Mouse (Mus musculus) E14TG2a.4 (cell line): Measurements from ENCODE around the gene Zmym2.
"Not testable (repeated sequence)": the region's sequence is repeated elsewhere in the genome, so short reads cannot be mapped to it uniquely, and the experiment has no call there.

Experiments used
- H3K27me3 ChIP-seq: 2 replicates; pipeline ENCODE4 v1.6.1; 2014; ENCODE audit warnings: low read length, control low read depth; ENCODE audit not compliant: insufficient read depth
- H3K36me3 ChIP-seq: 2 replicates; pipeline ENCODE4 v1.6.1; 2014; ENCODE audit warnings: low read length, control low read depth; ENCODE audit not compliant: insufficient read depth
- H3K4me1 ChIP-seq: replicated peaks from 2 replicates; pipeline ENCODE4 v1.6.1; 2014; ENCODE audit warnings: low read depth, low read length, control low read depth
- H3K4me3 ChIP-seq: replicated peaks from 2 replicates; pipeline ENCODE4 v1.5.1; 2014; ENCODE audit warnings: mild to moderate bottlenecking, low read length
- H3K9me3 ChIP-seq: 2 replicates; pipeline ENCODE4 v1.6.1; 2014; ENCODE audit warnings: low read length, control low read depth
- CTCF ChIP-seq: conservative IDR thresholded peaks from 2 replicates; pipeline ENCODE4 v1.5.1; 2014; ENCODE audit warnings: low read length
- NANOG ChIP-seq: IDR thresholded peaks from 2 replicates; pipeline ENCODE4 v1.6.1; 2014; ENCODE audit warnings: borderline replicate concordance, low read length, mixed read lengths
- POU5F1 ChIP-seq: IDR thresholded peaks from 2 replicates; pipeline ENCODE4 v1.6.1; 2014; ENCODE audit warnings: low read length, borderline replicate concordance

The Zmym2 gene

DNA sequence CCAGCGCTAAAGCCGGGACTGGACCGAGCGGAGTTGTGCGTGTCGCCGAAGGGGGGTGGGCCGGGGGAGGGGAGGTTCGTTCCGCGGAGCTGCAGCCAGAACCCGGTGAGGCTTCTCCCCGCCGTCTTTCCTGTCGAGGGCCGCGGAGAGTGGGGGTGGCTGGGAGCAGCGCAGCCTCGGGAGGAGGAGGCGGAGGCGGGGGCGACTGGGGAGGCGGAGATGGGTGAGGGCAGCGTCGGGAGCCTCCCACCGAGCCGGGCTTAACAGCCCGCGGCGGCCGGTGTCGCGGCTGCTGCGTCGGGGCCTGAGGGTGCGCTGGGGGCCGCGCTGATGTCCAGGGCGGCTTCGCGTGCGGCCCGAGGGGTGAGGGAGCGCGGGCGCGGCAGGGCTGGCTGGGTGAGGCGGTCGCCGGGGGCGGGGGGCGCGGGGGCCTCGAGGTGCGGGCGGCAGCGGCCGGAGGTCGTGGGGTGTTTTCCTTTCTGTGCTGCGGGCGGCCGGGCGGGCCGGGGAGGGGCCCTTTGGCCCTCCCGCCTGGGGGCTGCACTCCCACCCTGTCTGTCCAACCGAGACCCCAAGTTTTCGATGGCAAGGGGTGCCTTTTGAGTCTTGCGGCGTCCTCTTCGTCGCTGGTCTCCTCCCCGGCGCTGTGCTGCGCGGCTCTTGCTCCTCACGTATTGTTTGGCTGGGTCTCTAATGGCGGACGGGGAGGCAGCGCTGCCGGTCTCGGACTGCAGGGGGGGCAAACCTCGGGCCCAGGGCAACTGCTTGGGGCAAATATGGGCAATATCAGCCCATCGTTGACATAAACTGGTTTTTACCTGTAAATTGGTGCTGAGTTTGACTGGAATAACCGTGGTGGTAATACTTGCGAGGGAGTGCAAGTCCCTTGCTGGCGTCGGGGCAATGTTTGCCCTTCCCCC lies at the start of gene Zmym2:
Gene Zmym2, plus strand, starts transcription at position 60 of the 920 bp plus-strand sequence.
- TF ChIP-seq CTCF, result peak; percentile 49
- H3K4me1 ChIP-seq, result peaks cover 29% of the 10 kb centered on the region
- not testable (repeated sequence) for H3K9me3 ChIP-seq, H3K27me3 ChIP-seq
- peaks cover 31% of the 10 kb centered on the region for H3K36me3 ChIP-seq
- H3K4me3 ChIP-seq, result peak within 1 kb of the TSS; percentile 91

DNA sequence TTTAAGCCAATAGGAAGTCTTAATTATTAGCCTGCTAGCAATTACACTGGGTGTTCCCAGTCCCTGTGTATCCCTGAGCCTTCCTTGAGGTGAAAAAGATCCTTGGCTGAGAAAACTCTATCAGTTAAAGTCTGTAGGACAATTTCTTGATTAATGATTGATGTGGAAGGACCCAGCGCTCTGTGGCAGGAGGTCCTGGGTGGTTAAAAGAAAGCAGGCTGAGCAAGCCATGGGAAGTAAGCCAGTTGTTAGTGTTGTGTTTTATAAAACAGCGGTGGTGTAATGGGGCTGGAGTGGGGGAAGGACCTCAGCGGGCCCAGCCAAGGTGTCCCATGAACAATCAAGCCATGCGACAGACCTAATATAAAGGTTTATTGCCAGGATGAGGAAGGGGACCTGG lies 42.4 kb upstream of the Zmym2 start:
- Histone ChIP-seq H3K27me3 (no peaks in the 10 kb centered on the region), H3K36me3 (no peaks in the 10 kb centered on the region), H3K4me1 (peaks cover 15% of the 10 kb centered on the region), H3K4me3 (no peak overlapping the region), H3K9me3 (no peaks in the 10 kb centered on the region)
- TF ChIP-seq POU5F1 (no peak), NANOG (no peak), CTCF (no peak)

DNA sequence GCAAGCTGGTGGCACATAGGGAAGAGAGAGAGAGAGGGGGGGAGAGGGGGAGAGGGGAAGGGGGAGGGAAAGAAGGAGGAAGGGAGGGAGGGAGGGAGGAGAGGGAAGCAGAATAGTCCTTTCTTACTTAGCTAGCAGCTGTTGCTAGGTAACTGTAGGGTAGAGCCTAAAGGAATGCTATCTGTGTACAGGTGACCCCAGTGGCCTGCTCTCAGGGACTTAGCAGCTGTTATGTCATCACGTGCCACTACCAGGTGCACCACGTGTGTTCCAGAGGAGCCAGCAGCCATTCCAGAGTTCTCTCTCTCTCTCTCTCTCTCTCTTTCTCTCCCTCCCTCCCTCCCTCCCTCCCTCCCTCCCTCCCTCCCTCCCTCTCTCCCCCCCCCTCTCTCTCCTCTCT lies 41.9 kb upstream of the Zmym2 start:
- Histone ChIP-seq H3K27me3 (no peaks in the 10 kb centered on the region), H3K4me3 (no peak overlapping the region), H3K4me1 (peaks cover 15% of the 10 kb centered on the region), H3K9me3 (no peaks in the 10 kb centered on the region), H3K36me3 (no peaks in the 10 kb centered on the region)
- no peak for TF ChIP-seq NANOG
- no peak for TF ChIP-seq POU5F1
- TF ChIP-seq CTCF, result no peak

DNA sequence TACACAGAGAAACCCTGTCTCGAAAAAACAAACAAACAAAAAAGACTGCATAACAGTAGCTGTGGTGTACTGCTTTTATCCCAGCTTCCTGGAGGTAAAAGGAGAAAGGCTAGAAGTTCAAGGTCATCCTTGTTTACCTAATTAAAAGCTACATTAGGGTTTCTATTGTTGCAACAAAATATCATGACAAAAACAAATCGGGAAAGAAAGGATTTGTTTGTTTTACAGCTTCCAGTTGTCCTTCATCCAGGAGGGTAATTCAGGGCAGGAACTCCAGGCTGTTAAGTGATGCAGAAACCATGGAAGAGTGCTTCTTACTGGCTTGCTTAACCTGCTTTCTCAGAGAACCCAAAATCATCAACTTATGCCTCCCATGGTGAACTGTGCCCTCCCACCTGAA lies 38.1 kb upstream of the Zmym2 start:
- Histone ChIP-seq H3K9me3 (peaks cover 8% of the 10 kb centered on the region), H3K4me1 (peaks cover 15% of the 10 kb centered on the region), H3K4me3 (no peak overlapping the region), H3K27me3 (no peaks in the 10 kb centered on the region), H3K36me3 (no peaks in the 10 kb centered on the region)
- TF ChIP-seq NANOG (peak; percentile 76; the same call in 1 of the 2 replicates), CTCF (no peak), POU5F1 (no peak)

DNA sequence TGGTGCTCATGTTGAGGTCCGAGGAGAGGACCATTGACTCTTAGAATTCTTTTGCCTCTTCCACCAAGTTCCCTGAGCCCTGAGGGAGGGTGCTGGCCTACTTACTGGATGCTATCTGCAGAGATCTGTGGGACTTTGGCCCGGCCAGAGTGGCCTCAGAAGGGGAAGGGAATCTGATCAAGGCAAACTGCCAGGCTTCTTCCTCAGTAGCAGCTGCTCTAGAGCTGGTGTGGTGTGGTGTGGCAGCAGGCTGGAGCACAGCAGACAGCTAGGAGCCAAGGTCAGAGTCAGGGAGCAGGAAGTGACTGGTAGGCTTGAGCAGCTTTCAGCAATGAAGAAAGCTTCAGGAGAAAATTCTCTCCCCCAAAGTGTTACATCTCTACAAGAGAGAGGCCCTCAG lies 36.8 kb upstream of the Zmym2 start:
- Histone ChIP-seq H3K4me3 (no peak overlapping the region), H3K9me3 (peaks cover 21% of the 10 kb centered on the region), H3K36me3 (no peaks in the 10 kb centered on the region), H3K4me1 (peaks cover 15% of the 10 kb centered on the region), H3K27me3 (no peaks in the 10 kb centered on the region)
- TF ChIP-seq POU5F1, result no peak
- no peak for TF ChIP-seq NANOG
- TF ChIP-seq CTCF, result no peak

DNA sequence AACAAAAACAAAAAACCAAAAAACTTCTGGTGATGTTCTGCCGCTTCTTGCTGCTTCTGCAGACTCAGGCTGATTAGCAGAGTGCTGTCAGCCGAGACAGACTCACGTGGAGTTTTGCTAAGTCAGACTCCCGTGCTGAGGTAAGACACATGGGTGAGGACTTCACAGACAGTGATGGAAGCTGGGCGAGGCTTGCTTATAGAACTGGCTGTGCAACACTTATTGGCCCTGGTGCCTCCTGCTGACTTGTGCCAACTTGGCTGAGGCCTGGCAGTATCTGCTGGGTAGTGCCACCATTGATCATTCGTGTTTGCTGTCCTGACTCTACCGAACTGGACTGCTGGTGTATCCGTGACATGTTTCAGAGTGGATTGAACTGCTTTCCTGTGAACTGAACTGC lies 22.4 kb upstream of the Zmym2 start:
- no peak for TF ChIP-seq NANOG
- TF ChIP-seq POU5F1, result no peak
- TF ChIP-seq CTCF, result no peak
- Histone ChIP-seq H3K9me3 (no peaks in the 10 kb centered on the region), H3K27me3 (peaks cover 29% of the 10 kb centered on the region), H3K4me1 (peaks cover 14% of the 10 kb centered on the region), H3K4me3 (no peak overlapping the region), H3K36me3 (no peaks in the 10 kb centered on the region)

DNA sequence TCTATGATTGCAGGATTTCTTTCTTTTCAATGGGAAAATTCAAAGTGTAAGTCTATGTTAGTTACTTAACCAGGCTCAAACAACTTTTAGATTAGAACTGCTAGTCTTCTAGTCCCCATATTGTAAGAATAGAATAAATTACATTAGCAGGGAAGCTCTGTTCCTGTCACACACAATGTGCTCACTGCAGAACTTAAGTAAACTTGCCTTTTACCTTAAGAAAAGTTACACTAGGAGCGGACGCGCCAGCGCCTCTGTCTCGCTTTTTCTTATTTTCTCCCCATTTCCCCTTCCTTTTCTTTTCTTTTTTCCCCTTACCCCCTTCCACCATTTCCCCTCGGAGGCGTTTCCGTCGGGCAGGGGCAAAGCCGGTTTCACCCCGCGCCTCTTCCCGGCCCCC lies 21.8 kb upstream of the Zmym2 start:
- Histone ChIP-seq H3K4me3 (peak overlapping the region; percentile 77), H3K36me3 (no peaks in the 10 kb centered on the region), H3K27me3 (peaks cover 29% of the 10 kb centered on the region), H3K9me3 (no peaks in the 10 kb centered on the region), H3K4me1 (peaks cover 14% of the 10 kb centered on the region)
- no peak for TF ChIP-seq CTCF
- no peak for TF ChIP-seq POU5F1
- TF ChIP-seq NANOG, result no peak

DNA sequence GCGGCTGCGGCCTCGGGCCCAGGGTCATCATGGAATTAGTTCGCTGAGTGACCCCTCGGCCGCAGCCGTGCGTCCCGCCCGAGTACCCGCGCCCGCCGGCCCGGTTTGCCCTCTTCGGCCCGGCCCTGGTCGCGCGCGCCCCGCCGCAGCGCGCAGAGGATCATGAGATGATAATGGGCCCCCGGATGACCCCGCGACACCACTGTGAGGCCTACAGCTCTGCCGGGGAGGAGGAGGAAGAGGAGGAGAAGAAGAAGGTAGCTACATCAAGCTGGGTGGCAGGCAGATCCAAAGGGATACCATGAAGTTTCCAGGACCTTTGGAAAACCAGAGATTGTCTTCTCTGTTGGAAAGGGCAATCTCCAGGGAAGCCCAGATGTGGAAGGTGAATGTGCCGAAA lies 21.3 kb upstream of the Zmym2 start:
- H3K36me3 ChIP-seq, H3K9me3 ChIP-seq: not testable (repeated sequence)
- Histone ChIP-seq H3K4me3 (peak overlapping the region; percentile 77), H3K4me1 (peaks cover 14% of the 10 kb centered on the region), H3K27me3 (peaks cover 29% of the 10 kb centered on the region)

DNA sequence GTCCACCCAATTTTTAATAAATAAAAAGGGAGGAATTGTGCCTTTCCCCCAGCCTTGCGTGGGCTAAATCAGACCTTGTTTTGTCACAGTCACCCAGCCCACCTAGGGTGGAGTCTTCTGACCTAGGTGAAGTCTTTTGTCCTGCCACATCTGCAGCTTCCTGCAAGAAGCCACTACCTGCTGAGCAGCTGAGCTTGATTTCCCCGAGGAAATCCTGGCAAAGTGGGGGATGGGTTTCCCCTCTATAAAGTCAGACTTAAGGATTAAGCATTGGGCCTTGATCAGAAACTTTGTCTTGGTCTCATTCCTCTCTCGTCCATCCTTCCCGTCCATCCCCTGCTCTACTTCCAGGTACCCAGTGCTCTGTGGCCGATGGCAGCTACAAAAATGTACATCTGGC lies 12.9 kb upstream of the Zmym2 start:
- no peaks in the 10 kb centered on the region for H3K27me3 ChIP-seq
- H3K9me3 ChIP-seq, result peaks cover 74% of the 10 kb centered on the region
- no peak for TF ChIP-seq POU5F1
- TF ChIP-seq NANOG, result peak; percentile 60; the same call in 1 of the 2 replicates
- H3K4me3 ChIP-seq, result no peak overlapping the region
- no peaks in the 10 kb centered on the region for H3K36me3 ChIP-seq
- peaks cover 15% of the 10 kb centered on the region for H3K4me1 ChIP-seq
